Mouse (Mus musculus) hindbrain, postnatal 0 days (tissue): ENCODE data around the gene Slc31a2. TPM values are rescaled to one million over a fixed set of nuclear protein-coding genes. Genes with fewer than 3 reads are reported as not detected.

Experiments used
- ATAC-seq: fragments of 200-750 bp; cut with Nextera tagmentation; 2 replicates; pipeline ENCODE4 v1.8.0; 2017; ENCODE audit warnings: mild to moderate bottlenecking, moderate TSS enrichment, moderate library complexity
- DNase-seq: peaks from one replicate; pipeline ENCODE4 v3.0.0-alpha.2; 2015; ENCODE audit warnings: low spot score
- H3K27ac ChIP-seq: fragments of 300-500 bp; sonication (generic); 2 replicates; pipeline ENCODE4 v1.5.1; 2014; ENCODE audit warnings: mild to moderate bottlenecking
- H3K27me3 ChIP-seq: fragments of 300-500 bp; sonication (generic); 2 replicates; pipeline ENCODE4 v1.6.1; 2014; ENCODE audit warnings: low read length, mixed read lengths; ENCODE audit not compliant: insufficient read depth
- H3K36me3 ChIP-seq: fragments of 300-500 bp; sonication (generic); 2 replicates; pipeline ENCODE4 v1.6.1; 2014; ENCODE audit warnings: low read length, mixed read lengths; ENCODE audit not compliant: insufficient read depth
- H3K4me1 ChIP-seq: fragments of 300-500 bp; sonication (generic); 2 replicates; pipeline ENCODE4 v1.6.1; 2014; ENCODE audit warnings: antibody characterized with exemption, low read length, mixed read lengths; ENCODE audit not compliant: insufficient read depth
- H3K4me2 ChIP-seq: fragments of 300-500 bp; sonication (generic); 2 replicates; pipeline ENCODE4 v1.6.1; 2014; ENCODE audit warnings: low read depth, mild to moderate bottlenecking, low read length, moderate library complexity, mixed read lengths
- H3K4me3 ChIP-seq: fragments of 300-500 bp; sonication (generic); 2 replicates; pipeline ENCODE4 v1.5.1; 2014; ENCODE audit warnings: low read length
- H3K9ac ChIP-seq: fragments of 300-500 bp; sonication (generic); replicated peaks from 2 replicates; pipeline ENCODE4 v1.6.1; 2014; ENCODE audit warnings: mild to moderate bottlenecking, low read length, moderate library complexity, mixed read lengths
- H3K9me3 ChIP-seq: fragments of 300-500 bp; sonication (generic); 2 replicates; pipeline ENCODE4 v1.6.1; 2016; ENCODE audit warnings: low read length, mixed read lengths
- CTCF ChIP-seq: IDR thresholded peaks from 2 replicates; pipeline ENCODE4 v1.5.1; 2016; ENCODE audit warnings: antibody characterized with exemption, control low read depth, low read depth
- WGBS: fragments of 180-500 bp; shearing (Covaris S2); extraction: QIAGEN DNeasy Blood & Tissue Kit; methylation state at CpG from one replicate; pipeline ENCODE4 v1.1.7; 2014; 5-methylcytosine and 5-hydroxymethylcytosine counted together
- polyA plus RNA-seq: library from polyadenylated mRNA; unstranded; fragments of >200 nt; fragmentation: Nextera tagmentation; extraction: Ambion mirVana; gene quantifications from 2 replicates; pipeline ENCODE4 v1.2.1, GENCODE M21; 2015
- total RNA-seq: library from RNA; depleted of rRNA; stranded (reverse); fragments of >200 nt; gene quantifications from 2 replicates; pipeline ENCODE4 v1.2.3, GENCODE M21; 2014; rRNA removed

Gene Slc31a2
- total RNA-seq (17.7 and 19.3 TPM in 2 replicates), polyA plus RNA-seq (12.1 and 12.2 TPM in 2 replicates)

GRCm38 (mm10) chr4:62262276-62262675 is at the start of gene Slc31a2:
Gene Slc31a2, plus strand, starts transcription at chr4:62262562.
- no peak within 1 kb of the TSS for H3K9ac ChIP-seq
- no peak within 1 kb of the TSS for H3K4me3 ChIP-seq
- ATAC-seq: no peak
- no peak for TF ChIP-seq CTCF
- H3K4me1 ChIP-seq: no peaks in the 10 kb centered on the region
- WGBS: 50% methylated on average over 2 of the region's 2 CpGs
- DNase-seq: no peak
- no peak within 1 kb of the TSS for H3K27ac ChIP-seq
- no peaks in the 10 kb centered on the region for H3K36me3 ChIP-seq
- no peak within 1 kb of the TSS for H3K4me2 ChIP-seq
- no peaks in the 10 kb centered on the region for H3K27me3 ChIP-seq
- no peaks in the 10 kb centered on the region for H3K9me3 ChIP-seq

DNA sequence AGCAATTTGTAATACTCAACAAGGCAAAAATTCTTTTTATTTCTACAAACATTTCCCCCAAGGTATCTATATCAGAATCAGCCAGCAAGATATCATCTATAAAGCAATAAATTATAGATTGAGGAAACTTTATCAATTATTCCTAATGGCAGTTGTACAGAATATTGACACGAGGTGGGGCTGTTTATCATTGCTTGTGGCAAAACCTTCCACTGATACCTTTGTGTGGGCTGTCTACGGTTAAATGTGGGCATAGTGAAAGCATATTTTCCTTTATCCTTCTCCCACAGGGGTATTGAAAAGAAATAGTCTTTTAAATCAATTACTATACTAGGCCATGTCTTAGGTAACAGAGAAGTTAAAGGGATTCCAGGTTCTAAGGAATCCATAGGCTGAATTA is 48.9 kb upstream of the Slc31a2 start:
- Histone ChIP-seq H3K9me3 (no peaks in the 10 kb centered on the region), H3K4me1 (no peaks in the 10 kb centered on the region), H3K4me2 (no peak overlapping the region), H3K36me3 (no peaks in the 10 kb centered on the region), H3K27ac (no peak overlapping the region), H3K4me3 (no peak overlapping the region), H3K27me3 (no peaks in the 10 kb centered on the region), H3K9ac (no peak overlapping the region)
- DNase-seq (no peak), ATAC-seq (no peak)
- 73% methylated on average over 2 of the region's 2 CpGs for WGBS
- no peak for TF ChIP-seq CTCF

GRCm38 (mm10) chr4:62228391-62228790 is 34.0 kb upstream of the Slc31a2 start:
- no peak overlapping the region for H3K4me3 ChIP-seq
- no peak overlapping the region for H3K4me2 ChIP-seq
- DNase-seq (peak; percentile 59), ATAC-seq (no peak)
- H3K27ac ChIP-seq: no peak overlapping the region
- H3K9me3 ChIP-seq: no peaks in the 10 kb centered on the region
- TF ChIP-seq CTCF: peak; percentile 76
- H3K36me3 ChIP-seq: no peaks in the 10 kb centered on the region
- H3K4me1 ChIP-seq: no peaks in the 10 kb centered on the region
- no peak overlapping the region for H3K9ac ChIP-seq
- no peaks in the 10 kb centered on the region for H3K27me3 ChIP-seq
- WGBS: 44% methylated on average over 10 of the region's 10 CpGs

- H3K9me3 ChIP-seq: no peaks in the 10 kb centered on the region
- peak; percentile 46 for TF ChIP-seq CTCF
- H3K4me3 ChIP-seq: no peak overlapping the region
- 85% methylated on average over 7 of the region's 7 CpGs for WGBS
- no peak overlapping the region for H3K27ac ChIP-seq
- no peaks in the 10 kb centered on the region for H3K4me1 ChIP-seq
- no peaks in the 10 kb centered on the region for H3K27me3 ChIP-seq
- no peak overlapping the region for H3K9ac ChIP-seq
- H3K36me3 ChIP-seq: no peaks in the 10 kb centered on the region
- no peak for ATAC-seq
- no peak overlapping the region for H3K4me2 ChIP-seq
- DNase-seq: peak; percentile 8
Observed at GRCm38 (mm10) chr4:62229448-62229847, 32.9 kb upstream of the Slc31a2 start.

DNA sequence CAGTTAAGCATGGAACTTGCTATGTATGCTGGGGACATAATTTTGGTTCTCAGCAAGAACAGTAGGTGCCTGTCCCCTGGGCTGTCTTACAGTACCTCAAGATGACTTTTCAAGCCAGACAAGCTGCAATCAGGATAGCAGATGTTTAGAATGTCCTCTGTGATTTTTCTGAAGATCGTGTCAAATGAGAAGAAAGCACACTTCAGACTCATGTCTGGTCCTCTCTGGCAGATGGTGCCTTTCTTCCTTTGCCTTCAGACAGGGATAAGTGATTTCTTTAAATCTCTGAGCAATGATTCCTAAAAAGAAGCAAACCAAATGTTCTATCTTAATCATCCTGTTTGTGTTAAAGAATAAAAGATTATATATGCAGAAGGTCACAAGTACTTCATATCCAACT is 32.2 kb upstream of the Slc31a2 start:
- TF ChIP-seq CTCF: no peak
- no peak overlapping the region for H3K4me3 ChIP-seq
- H3K27ac ChIP-seq: no peak overlapping the region
- no peaks in the 10 kb centered on the region for H3K9me3 ChIP-seq
- no peaks in the 10 kb centered on the region for H3K4me1 ChIP-seq
- WGBS: 67% methylated on average over 1 of the region's 1 CpGs
- H3K27me3 ChIP-seq: no peaks in the 10 kb centered on the region
- H3K36me3 ChIP-seq: no peaks in the 10 kb centered on the region
- ATAC-seq (no peak), DNase-seq (no peak)
- H3K4me2 ChIP-seq: no peak overlapping the region
- no peak overlapping the region for H3K9ac ChIP-seq

DNA sequence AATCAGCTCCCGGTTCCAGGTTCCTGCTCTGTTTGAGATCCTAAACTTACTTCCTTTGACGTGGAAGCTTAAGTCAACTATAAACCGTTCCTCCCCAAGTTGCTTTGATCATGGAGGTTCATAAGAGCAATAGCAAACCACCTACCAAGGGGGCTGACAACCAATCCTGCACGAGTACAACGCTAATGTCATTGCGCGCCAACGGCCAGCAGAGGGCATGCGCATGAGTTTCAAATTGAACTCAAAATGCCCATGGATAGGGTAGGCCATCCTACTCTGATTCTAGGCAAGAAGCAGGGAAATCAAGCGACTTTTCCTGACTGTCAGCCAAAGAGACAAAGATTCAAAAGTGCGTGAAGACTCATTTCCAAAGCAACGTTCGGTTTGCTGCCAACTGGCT is 31.6 kb upstream of the Slc31a2 start, which contains the start of gene Zfp37:
Gene Zfp37 (minus strand): TSS at position 279 of the 400 bp plus-strand sequence.
- Histone ChIP-seq H3K4me2 (no peak within 1 kb of the TSS), H3K4me1 (no peaks in the 10 kb centered on the region), H3K9me3 (no peaks in the 10 kb centered on the region), H3K27ac (no peak within 1 kb of the TSS), H3K4me3 (no peak within 1 kb of the TSS), H3K27me3 (no peaks in the 10 kb centered on the region), H3K9ac (no peak within 1 kb of the TSS), H3K36me3 (no peaks in the 10 kb centered on the region)
- no peak for DNase-seq
- 72% methylated on average over 13 of the region's 13 CpGs for WGBS
- no peak for ATAC-seq
- peak; percentile 43 for TF ChIP-seq CTCF

- 58% methylated on average over 6 of the region's 6 CpGs for WGBS
- TF ChIP-seq CTCF: no peak
- no peak overlapping the region for H3K4me2 ChIP-seq
- no peak overlapping the region for H3K4me3 ChIP-seq
- DNase-seq: no peak
- no peaks in the 10 kb centered on the region for H3K4me1 ChIP-seq
- ATAC-seq: no peak
- no peaks in the 10 kb centered on the region for H3K36me3 ChIP-seq
- H3K9me3 ChIP-seq: no peaks in the 10 kb centered on the region
- H3K9ac ChIP-seq: no peak overlapping the region
- no peaks in the 10 kb centered on the region for H3K27me3 ChIP-seq
- no peak overlapping the region for H3K27ac ChIP-seq
Observed at GRCm38 (mm10) chr4:62240586-62240985, 21.8 kb upstream of the Slc31a2 start.
